Mouse (Mus musculus) limb, embryonic 12.5 days (tissue): ENCODE data around the gene Tmprss13. TPM values are rescaled to one million over a fixed set of nuclear protein-coding genes. Genes with fewer than 3 reads are reported as not detected.

ENCODE experiments used
- ATAC-seq: fragments of 200-750 bp; cut with Nextera tagmentation; 2 replicates; pipeline ENCODE4 v1.8.0; 2017; ENCODE audit warnings: low read depth, moderate TSS enrichment; ENCODE audit not compliant: insufficient number of reproducible peaks, insufficient read depth, low FRiP score, low TSS enrichment
- H3K27ac ChIP-seq: fragments of 300-500 bp; sonication (generic); 2 replicates; pipeline ENCODE4 v1.5.1; 2016; ENCODE audit warnings: mild to moderate bottlenecking, moderate library complexity
- H3K27me3 ChIP-seq: fragments of 300-500 bp; sonication (generic); 2 replicates; pipeline ENCODE4 v1.6.1; 2016; ENCODE audit warnings: mild to moderate bottlenecking, moderate library complexity
- H3K36me3 ChIP-seq: fragments of 300-500 bp; sonication (generic); 2 replicates; pipeline ENCODE4 v1.6.1; 2016; ENCODE audit warnings: mild to moderate bottlenecking, moderate library complexity
- H3K4me1 ChIP-seq: fragments of 300-500 bp; sonication (generic); replicated peaks from 2 replicates; pipeline ENCODE4 v1.6.1; 2016
- H3K4me2 ChIP-seq: fragments of 300-500 bp; sonication (generic); 2 replicates; pipeline ENCODE4 v1.6.1; 2016; ENCODE audit warnings: mild to moderate bottlenecking, moderate library complexity
- H3K4me3 ChIP-seq: fragments of 300-500 bp; sonication (generic); replicated peaks from 2 replicates; pipeline ENCODE4 v1.5.1; 2016; ENCODE audit warnings: mild to moderate bottlenecking
- H3K9ac ChIP-seq: fragments of 300-500 bp; sonication (generic); replicated peaks from 2 replicates; pipeline ENCODE4 v1.6.1; 2016; ENCODE audit warnings: mild to moderate bottlenecking, moderate library complexity
- H3K9me3 ChIP-seq: fragments of 300-500 bp; sonication (generic); 2 replicates; pipeline ENCODE4 v1.6.1; 2016; ENCODE audit warnings: mild to moderate bottlenecking, moderate library complexity
- WGBS: fragments of 180-500 bp; shearing (Covaris S2); methylation state at CpG from one replicate; pipeline ENCODE4 v1.1.7; 2016; 5-methylcytosine and 5-hydroxymethylcytosine counted together
- polyA plus RNA-seq: library from polyadenylated mRNA; unstranded; fragments of >200 nt; fragmentation: Nextera tagmentation; extraction: Ambion mirVana; gene quantifications from 2 replicates; pipeline ENCODE4 v1.2.1, GENCODE M21; 2016

The Tmprss13 gene
- 0.51 and 0.72 TPM in 2 replicates for polyA plus RNA-seq

GRCm38 (mm10) chr9:45318855-45319254, at the start of gene Tmprss13:
Tmprss13 (plus strand) TSS chr9:45319100.
- H3K36me3 ChIP-seq, result no peaks in the 10 kb centered on the region
- no peak within 1 kb of the TSS for H3K4me2 ChIP-seq
- H3K4me3 ChIP-seq, result no peak within 1 kb of the TSS
- no peak within 1 kb of the TSS for H3K9ac ChIP-seq
- no peaks in the 10 kb centered on the region for H3K9me3 ChIP-seq
- no peak for ATAC-seq
- 17% methylated on average over 14 of the region's 14 CpGs for WGBS
- peaks cover 42% of the 10 kb centered on the region for H3K27me3 ChIP-seq
- no peak within 1 kb of the TSS for H3K27ac ChIP-seq
- H3K4me1 ChIP-seq, result no peaks in the 10 kb centered on the region

- WGBS, result 39% methylated on average over 5 of the region's 5 CpGs
- no peak overlapping the region for H3K27ac ChIP-seq
- H3K4me1 ChIP-seq, result 0 out of 2 replicates have a peak, but pooled peaks cover 3% of the 10 kb centered on the region
- no peak overlapping the region for H3K4me2 ChIP-seq
- no peak overlapping the region for H3K4me3 ChIP-seq
- H3K27me3 ChIP-seq, result peaks cover 43% of the 10 kb centered on the region
- no peaks in the 10 kb centered on the region for H3K9me3 ChIP-seq
- no peak for ATAC-seq
- no peaks in the 10 kb centered on the region for H3K36me3 ChIP-seq
- no peak overlapping the region for H3K9ac ChIP-seq
Observed at GRCm38 (mm10) chr9:45272213-45272612, 46.7 kb upstream of the Tmprss13 start.

DNA sequence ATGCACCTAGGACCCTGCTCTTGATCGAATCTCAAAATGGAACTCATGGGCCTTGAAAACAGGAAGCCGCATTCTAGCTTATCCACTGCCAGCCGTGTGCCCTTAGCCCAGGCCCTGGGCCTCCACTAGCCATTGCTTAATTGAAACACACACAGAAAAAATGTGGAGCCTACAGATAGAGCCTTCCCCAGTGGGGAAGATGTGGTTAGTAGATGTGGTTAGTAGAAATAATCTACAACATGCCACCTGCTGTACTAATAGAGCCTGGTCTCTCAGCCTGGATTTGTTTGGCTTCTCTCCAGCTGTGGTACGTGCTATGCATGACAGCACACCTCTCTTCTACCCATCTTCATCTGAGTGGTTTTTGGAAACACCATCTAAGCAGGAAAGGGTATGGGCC, 44.7 kb upstream of the Tmprss13 start:
- no peak overlapping the region for H3K27ac ChIP-seq
- H3K4me1 ChIP-seq, result no peaks in the 10 kb centered on the region
- no peak overlapping the region for H3K4me3 ChIP-seq
- no peak for ATAC-seq
- no peak overlapping the region for H3K9ac ChIP-seq
- H3K4me2 ChIP-seq, result no peak overlapping the region
- peaks cover 22% of the 10 kb centered on the region for H3K27me3 ChIP-seq
- no peaks in the 10 kb centered on the region for H3K9me3 ChIP-seq
- WGBS, result 84% methylated on average over 4 of the region's 4 CpGs
- no peaks in the 10 kb centered on the region for H3K36me3 ChIP-seq

DNA sequence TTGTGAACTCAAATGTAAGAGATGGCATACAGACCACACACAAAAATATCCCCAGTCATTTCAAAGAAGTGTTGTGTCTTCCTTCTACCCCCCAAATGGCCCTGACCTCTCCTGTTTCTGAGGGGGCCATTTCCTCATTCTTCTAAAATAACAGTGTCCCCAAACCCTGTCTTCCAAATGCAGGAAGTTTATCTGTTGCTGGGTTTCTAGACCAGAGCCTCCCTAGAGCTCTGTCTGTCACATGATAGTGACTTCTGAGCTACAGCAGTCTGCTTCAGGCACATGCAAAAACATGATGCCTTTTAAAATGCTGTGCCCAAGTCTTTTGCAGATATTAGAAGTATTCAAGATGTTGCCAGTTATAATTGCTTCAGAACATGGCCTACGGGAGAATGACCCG, 44.3 kb upstream of the Tmprss13 start:
- WGBS, result 92% methylated on average over 2 of the region's 2 CpGs
- H3K9me3 ChIP-seq, result no peaks in the 10 kb centered on the region
- no peak overlapping the region for H3K27ac ChIP-seq
- ATAC-seq, result no peak
- H3K9ac ChIP-seq, result no peak overlapping the region
- no peak overlapping the region for H3K4me3 ChIP-seq
- H3K36me3 ChIP-seq, result no peaks in the 10 kb centered on the region
- H3K27me3 ChIP-seq, result peaks cover 18% of the 10 kb centered on the region
- H3K4me2 ChIP-seq, result no peak overlapping the region
- no peaks in the 10 kb centered on the region for H3K4me1 ChIP-seq

GRCm38 (mm10) chr9:45280059-45280458, 38.8 kb upstream of the Tmprss13 start:
- no peak for ATAC-seq
- Histone ChIP-seq H3K4me1 (no peaks in the 10 kb centered on the region), H3K27me3 (no peaks in the 10 kb centered on the region), H3K9ac (no peak overlapping the region), H3K4me2 (no peak overlapping the region), H3K27ac (no peak overlapping the region), H3K9me3 (0 out of 2 replicates have a peak, but pooled peaks cover 1% of the 10 kb centered on the region), H3K36me3 (no peaks in the 10 kb centered on the region), H3K4me3 (no peak overlapping the region)
- WGBS, result 72% methylated on average over 3 of the region's 3 CpGs

- WGBS, result 79% methylated on average over 3 of the region's 3 CpGs
- no peak for ATAC-seq
- H3K9ac ChIP-seq, result no peak overlapping the region
Observed at GRCm38 (mm10) chr9:45280891-45281290, 38.0 kb upstream of the Tmprss13 start.

DNA sequence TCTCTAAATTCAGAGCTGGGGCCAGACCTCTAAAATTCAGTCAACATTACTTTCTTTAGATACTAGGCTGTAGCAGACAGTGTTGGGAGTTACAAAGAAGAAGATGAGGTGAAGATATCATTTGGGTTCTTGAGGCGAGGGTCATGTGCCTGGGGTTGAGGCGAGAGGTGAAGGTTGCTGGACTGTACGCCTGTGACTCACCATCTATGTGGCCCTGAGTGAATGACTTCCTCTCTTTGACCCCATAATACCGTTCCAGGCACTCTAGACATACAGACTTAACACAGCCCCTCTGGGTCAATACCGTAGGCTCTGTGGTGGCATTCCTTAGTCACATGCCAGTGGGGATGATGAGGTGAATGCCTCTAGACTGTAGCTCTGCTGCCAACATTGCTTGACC, 36.4 kb upstream of the Tmprss13 start:
- H3K36me3 ChIP-seq, result no peaks in the 10 kb centered on the region
- H3K4me3 ChIP-seq, result no peak overlapping the region
- H3K9ac ChIP-seq, result no peak overlapping the region
- no peaks in the 10 kb centered on the region for H3K4me1 ChIP-seq
- WGBS, result 89% methylated on average over 5 of the region's 5 CpGs
- H3K27me3 ChIP-seq, result no peaks in the 10 kb centered on the region
- H3K27ac ChIP-seq, result no peak overlapping the region
- ATAC-seq, result no peak
- H3K4me2 ChIP-seq, result no peak overlapping the region
- 0 out of 2 replicates have a peak, but pooled peaks cover 4% of the 10 kb centered on the region for H3K9me3 ChIP-seq

More at GRCm38 (mm10) chr9:45280891-45281290, 38.0 kb upstream of the Tmprss13 start:
- H3K4me2 ChIP-seq, result no peak overlapping the region
- H3K27ac ChIP-seq, result no peak overlapping the region
- no peaks in the 10 kb centered on the region for H3K36me3 ChIP-seq
- H3K27me3 ChIP-seq, result no peaks in the 10 kb centered on the region
- no peak overlapping the region for H3K4me3 ChIP-seq
- no peaks in the 10 kb centered on the region for H3K4me1 ChIP-seq
- H3K9me3 ChIP-seq, result 0 out of 2 replicates have a peak, but pooled peaks cover 4% of the 10 kb centered on the region

DNA sequence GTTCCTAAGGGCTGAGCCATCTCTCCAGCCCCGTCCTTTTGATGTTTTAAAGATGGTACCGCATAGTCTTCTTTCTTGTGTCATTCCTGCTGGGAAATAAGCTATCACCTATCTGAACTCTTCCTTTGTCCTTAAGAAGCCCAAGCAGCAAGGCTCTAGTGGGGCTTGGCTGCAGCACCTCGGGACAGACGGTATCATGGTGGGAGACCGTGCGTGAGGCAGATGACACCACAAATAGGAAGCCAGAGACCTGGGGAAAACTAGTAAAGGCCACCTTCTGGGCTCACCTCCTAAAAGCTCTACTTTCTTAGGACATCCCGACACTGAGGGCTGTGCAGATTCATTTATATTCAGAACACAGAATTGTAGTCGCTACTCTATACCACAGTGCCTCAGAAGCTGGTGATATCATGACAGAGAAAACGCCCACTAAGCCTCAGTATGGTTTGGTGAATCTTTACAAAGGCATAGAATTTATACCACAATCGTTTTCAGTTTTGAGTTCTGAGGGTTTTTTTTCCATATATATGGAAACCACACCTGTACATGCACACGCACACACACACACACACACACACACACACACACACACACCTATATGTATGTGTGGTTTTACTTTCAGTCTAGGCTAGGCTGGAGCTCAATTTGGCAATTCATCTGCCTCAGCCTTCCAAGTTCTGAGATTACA, 27.3 kb upstream of the Tmprss13 start:
- Histone ChIP-seq H3K9me3 (no peaks in the 10 kb centered on the region), H3K4me3 (no peak overlapping the region), H3K4me1 (no peaks in the 10 kb centered on the region), H3K27me3 (no peaks in the 10 kb centered on the region), H3K4me2 (no peak overlapping the region), H3K9ac (no peak overlapping the region), H3K27ac (no peak overlapping the region), H3K36me3 (no peaks in the 10 kb centered on the region)
- 81% methylated on average over 11 of the region's 11 CpGs for WGBS
- ATAC-seq, result no peak

DNA sequence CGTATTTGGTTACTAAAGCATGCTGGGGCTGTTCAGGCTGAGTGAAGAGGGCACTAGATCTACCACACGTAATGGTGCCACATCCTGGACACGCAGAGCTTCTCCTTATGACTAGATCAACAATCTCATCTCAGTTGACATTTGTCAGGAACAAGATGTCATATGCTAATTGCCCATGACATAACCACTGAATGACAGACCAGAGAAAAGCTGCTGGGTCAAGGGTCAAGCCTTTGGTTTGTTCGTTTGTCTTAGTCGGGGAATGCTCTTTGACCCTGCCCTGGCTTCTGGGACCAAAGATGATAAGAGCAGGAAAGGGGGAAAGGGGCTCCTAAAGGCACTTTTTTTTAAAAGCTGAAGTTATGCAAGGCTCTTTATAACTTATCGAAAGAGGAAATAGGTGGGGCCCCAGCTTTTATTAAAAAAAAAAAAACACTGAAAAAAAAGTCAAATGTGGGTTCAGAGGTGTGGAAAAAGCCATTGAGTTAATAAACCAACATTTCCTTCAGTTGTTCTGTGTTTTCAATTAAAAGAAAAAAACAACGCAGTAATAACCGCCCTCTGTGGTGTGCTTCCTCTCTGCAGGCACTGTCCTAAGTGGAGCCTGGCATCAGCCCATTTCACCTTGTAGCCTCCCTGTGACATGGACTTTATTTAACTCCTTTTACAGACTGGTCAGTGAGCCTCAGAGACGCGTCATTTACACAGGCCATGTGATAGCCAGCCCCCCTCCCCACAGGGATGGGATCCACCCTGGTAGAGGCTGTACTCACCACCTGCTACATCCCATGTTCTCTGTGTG, 24.5 kb upstream of the Tmprss13 start:
- Histone ChIP-seq H3K4me2 (no peak overlapping the region), H3K27me3 (no peaks in the 10 kb centered on the region), H3K4me1 (no peaks in the 10 kb centered on the region), H3K4me3 (no peak overlapping the region), H3K9me3 (no peaks in the 10 kb centered on the region), H3K27ac (no peak overlapping the region), H3K36me3 (no peaks in the 10 kb centered on the region), H3K9ac (no peak overlapping the region)
- no peak for ATAC-seq
- 53% methylated on average over 10 of the region's 10 CpGs for WGBS

DNA sequence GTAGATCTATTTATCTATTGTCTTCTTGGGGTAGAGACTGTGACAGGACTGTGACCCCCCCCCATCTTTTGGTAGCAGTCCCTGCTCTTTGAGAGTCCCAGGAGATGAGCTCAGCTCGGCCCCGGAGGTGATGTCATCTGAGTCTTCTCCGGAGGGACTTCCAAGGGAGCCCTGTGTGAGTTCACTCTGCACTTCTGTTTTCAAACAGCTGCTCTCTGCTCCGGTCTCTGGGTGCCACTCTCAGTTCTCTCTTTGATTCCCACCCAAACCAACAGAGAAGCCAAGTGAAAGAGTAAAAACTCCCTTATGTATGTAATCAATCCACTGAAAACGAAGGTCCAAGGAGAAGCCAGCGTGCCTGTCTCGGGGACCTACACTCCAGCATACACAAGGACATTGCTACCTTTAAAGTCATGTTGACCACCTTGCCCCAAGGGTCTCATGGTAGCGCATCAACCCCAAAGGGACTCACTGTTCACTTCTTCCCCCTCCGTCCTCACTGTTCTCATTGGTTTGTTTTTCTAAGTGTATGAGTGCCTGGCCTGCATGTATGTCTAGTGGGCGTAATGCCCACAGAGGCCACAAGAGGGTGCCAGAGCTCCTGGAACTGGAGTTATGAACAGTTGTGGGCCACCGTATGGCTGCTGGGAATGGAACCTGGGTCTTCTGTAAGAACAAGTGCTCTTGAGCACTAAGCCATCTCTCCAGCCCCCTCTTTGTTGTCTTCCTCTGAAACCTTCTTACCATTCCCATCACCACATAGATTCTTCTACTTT, 19.5 kb upstream of the Tmprss13 start:
- Histone ChIP-seq H3K36me3 (no peaks in the 10 kb centered on the region), H3K4me1 (no peaks in the 10 kb centered on the region), H3K27ac (no peak overlapping the region), H3K27me3 (no peaks in the 10 kb centered on the region; the same call in 1 of the 2 replicates), H3K4me2 (no peak overlapping the region), H3K4me3 (no peak overlapping the region), H3K9ac (no peak overlapping the region), H3K9me3 (0 out of 2 replicates have a peak, but pooled peaks cover 4% of the 10 kb centered on the region)
- ATAC-seq, result no peak
- WGBS, result 83% methylated on average over 11 of the region's 11 CpGs
